Mouse (Mus musculus) kidney, postnatal 25 days (tissue): ENCODE measurements around the gene Fubp1.

Experiments used
- DNase-seq, 2 experiments: peaks; one replicate each; pipeline ENCODE4 v3.0.0; 2021; ENCODE audit warnings: mixed read lengths in 2 of 2

Gene Fubp1

GRCm38 (mm10) chr3:152238836-152239235, 28.6 kb downstream of the Fubp1 start:
- peak; percentile 53 to 58 for DNase-seq

GRCm38 (mm10) chr3:152239592-152239991, 29.4 kb downstream of the Fubp1 start:
- no peak for DNase-seq

GRCm38 (mm10) chr3:152241098-152241497, 30.9 kb downstream of the Fubp1 start:
- DNase-seq = no peak

- no peak for DNase-seq
Measured at GRCm38 (mm10) chr3:152243304-152243703, 33.1 kb downstream of the Fubp1 start.

- DNase-seq = no peak
Measured at GRCm38 (mm10) chr3:152245273-152245910, 35.2 kb downstream of the Fubp1 start.

- DNase-seq = no peak
Measured at GRCm38 (mm10) chr3:152247708-152248107, 37.5 kb downstream of the Fubp1 start.

- no peak for DNase-seq
Measured at GRCm38 (mm10) chr3:152250487-152250886, 40.3 kb downstream of the Fubp1 start.

GRCm38 (mm10) chr3:152257528-152257927, 47.3 kb downstream of the Fubp1 start:
- no peak for DNase-seq

GRCm38 (mm10) chr3:152259409-152259808, 49.2 kb downstream of the Fubp1 start:
- DNase-seq = peak; percentile 75 to 81

- DNase-seq = no peak
Measured at GRCm38 (mm10) chr3:152260362-152260761, 50.1 kb downstream of the Fubp1 start.

GRCm38 (mm10) chr3:152261436-152261835, 51.2 kb downstream of the Fubp1 start:
- no peak for DNase-seq

- DNase-seq = peak; percentile 36 to 50
Measured at GRCm38 (mm10) chr3:152261948-152262347, 51.7 kb downstream of the Fubp1 start.

GRCm38 (mm10) chr3:152264374-152264773, 54.2 kb downstream of the Fubp1 start:
- no peak for DNase-seq

GRCm38 (mm10) chr3:152264830-152265229, 54.6 kb downstream of the Fubp1 start:
- DNase-seq = no peak

GRCm38 (mm10) chr3:152265351-152266035, 55.3 kb downstream of the Fubp1 start:
- peak; percentile 77 to 85 for DNase-seq

- no peak for DNase-seq
Measured at GRCm38 (mm10) chr3:152266036-152266421, 55.8 kb downstream of the Fubp1 start, which contains the start of gene Nexn. Gene Nexn (minus strand): TSS chr3:152266350.

GRCm38 (mm10) chr3:152268099-152268498, 57.9 kb downstream of the Fubp1 start:
- no peak for DNase-seq

- DNase-seq = no peak
Measured at GRCm38 (mm10) chr3:152271071-152271710, 61.0 kb downstream of the Fubp1 start.

GRCm38 (mm10) chr3:152271876-152272275, 61.7 kb downstream of the Fubp1 start:
- DNase-seq = no peak

GRCm38 (mm10) chr3:152272974-152273685, 62.9 kb downstream of the Fubp1 start:
- no peak for DNase-seq

GRCm38 (mm10) chr3:152275008-152275407, 64.8 kb downstream of the Fubp1 start:
- no peak for DNase-seq

- DNase-seq = no peak
Measured at GRCm38 (mm10) chr3:152276935-152277334, 66.7 kb downstream of the Fubp1 start.

- no peak for DNase-seq
Measured at GRCm38 (mm10) chr3:152277912-152278311, 67.7 kb downstream of the Fubp1 start.
